Mouse (Mus musculus) left cerebral cortex, postnatal 25 days (tissue): ENCODE results near the gene Zfp131. TPM values are rescaled to one million over a fixed set of nuclear protein-coding genes. Genes with fewer than 3 reads are reported as not detected.
A peak's percentile ranks its signal among the peaks of the same experiment; 100 is the strongest.

ENCODE experiments used
- DNase-seq, 2 experiments: peaks; one replicate each; pipeline ENCODE4 v3.0.0; 2022; ENCODE audit warnings: low spot score in 2 of 2, mixed read lengths in 1 of 2
- intact Hi-C: fragments of 180-260 bp; cut with DNase I; formaldehyde crosslinking; loops from one replicate; pipeline ENCODE4 v1.15.1; 2025
- total RNA-seq, 2 experiments: library from RNA; stranded (reverse); gene quantifications; 2 replicates each; pipeline ENCODE4 v1.2.3; 2021

The Zfp131 gene
- total RNA-seq, 2 experiments from 2014 or later, result 44.2 to 48.2 TPM

DNA sequence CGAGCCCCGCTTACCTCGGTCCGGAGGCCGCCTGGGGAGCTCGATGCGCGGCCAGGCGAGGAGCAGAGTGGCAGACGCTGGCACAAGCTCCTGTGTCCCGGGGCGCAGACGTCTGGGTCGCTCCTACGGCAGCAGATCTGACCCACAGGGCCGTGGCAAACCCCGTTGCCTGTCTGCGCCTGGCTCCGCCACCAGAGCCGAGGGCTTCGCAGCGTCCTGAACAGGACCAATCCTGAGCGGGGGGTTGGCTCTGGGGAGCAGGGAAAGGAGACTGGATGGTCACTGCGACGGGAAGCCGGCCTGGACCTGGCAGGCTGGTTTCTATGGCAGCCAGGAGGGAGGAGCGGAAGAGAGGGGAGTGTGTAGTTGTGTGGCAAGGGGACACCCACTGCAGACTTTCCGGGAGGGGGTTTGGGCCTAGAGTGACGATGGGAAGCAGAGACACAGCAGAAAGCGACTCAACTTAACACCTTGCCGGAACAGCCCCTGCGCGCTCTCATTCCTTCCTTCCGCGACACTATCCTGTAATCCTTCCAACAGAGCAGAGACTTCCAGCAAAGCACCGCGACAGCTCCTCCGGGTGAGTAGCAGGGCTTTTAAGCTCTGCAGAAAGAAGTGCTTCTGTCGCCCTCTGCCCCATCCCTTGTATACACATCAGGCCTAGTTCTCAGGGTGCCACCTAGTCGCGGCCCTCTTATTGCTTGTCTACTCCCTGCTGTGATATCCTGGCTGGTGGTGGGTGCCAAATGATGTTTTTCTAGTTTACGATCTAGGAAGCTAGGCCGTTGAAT, 34.8 kb downstream of the Zfp131 start, which contains the start of gene Nim1k:
Nim1k (minus strand) TSS at position 202 of the 791 bp plus-strand sequence.
- intact Hi-C loops, result loop anchor here (2.0 kb wide), 1 partner anchor 35 kb away; the partner anchor contains the start of gene Zfp131
- DNase-seq, result peak; percentile 82 to 89

DNA sequence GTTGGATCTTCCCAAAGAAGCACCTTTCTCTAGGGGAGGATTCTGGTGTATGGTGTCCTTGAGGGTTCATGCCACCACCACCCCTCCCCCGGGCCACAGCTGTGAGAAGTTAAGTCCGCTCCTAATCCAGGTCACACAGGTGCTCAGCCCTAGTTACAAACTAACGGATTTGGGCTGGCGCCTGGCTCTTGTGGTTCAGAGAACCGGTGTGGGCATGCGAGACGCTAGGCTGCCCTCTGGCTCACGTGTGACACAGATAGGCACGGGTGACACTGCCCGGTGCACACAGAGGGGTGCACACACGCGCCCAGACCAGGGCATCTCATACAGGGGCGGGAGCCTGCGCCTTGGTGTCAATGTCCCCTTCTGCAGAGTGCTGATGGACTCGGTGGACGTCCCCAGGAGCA, 35.5 kb downstream of the Zfp131 start:
- peak; percentile 35 to 36 for DNase-seq
- intact Hi-C loops, result loop anchor here (2.0 kb wide), 1 partner anchor 36 kb away; the partner anchor contains the start of gene Zfp131

DNA sequence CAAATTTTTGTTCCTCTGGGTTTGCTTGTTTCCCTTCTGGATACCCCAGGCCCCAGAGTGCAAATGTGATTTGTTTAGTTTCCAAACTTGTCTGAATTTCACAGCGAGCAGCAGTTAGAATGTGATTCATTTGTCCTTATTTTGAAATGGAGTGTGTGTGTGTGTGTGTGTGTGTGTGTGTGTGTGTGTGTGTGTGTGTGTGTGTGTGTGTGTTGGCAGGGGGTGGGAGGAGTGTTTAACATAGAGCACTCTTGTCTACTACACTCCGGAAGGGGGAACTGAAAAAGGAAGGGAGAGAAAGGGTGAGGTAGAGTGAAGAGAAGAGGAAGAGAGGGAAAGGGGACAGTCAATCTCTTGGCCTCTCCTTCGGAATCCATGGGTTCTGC, 36.1 kb downstream of the Zfp131 start:
- intact Hi-C loops, result loop anchor here (2.0 kb wide), 1 partner anchor 36 kb away; the partner anchor contains the start of gene Zfp131

DNA sequence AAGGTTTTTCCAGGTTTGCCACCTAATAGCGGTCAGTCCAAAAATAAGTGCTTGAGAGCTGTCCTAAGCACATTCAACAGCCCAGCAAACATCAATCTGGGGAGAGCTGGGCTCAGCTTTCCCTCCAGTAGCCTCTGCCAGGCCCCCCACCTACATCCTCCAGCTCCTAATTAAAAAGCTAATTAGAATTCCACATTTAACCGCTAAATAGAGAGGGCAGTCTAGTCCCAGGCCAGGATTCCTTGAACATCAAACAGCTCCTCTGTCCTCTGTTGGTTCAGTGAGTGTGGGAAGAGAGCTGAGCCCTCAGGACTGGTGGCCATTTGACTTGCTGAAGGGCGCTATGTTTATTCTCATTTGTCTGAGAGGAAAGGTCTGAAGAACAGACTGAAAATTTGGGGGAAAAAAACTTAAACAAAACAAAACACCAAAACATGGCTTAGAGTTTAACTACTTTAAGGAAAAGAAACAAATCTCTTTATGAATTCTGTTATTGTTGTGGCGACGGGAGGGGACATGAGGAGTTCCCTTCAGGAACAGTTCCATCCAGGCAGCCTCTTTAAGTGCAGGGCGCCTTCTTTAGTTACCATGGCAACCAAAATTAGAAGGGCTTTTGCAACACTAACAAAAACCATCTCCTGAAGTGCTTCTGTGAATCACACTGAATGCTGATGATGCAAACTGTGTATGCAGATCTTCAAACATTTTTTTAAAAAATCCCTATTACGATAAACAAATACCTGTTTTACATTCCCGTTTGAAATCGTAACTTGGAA, 36.6 kb downstream of the Zfp131 start:
- intact Hi-C loops, result loop anchor here (2.0 kb wide), 1 partner anchor 37 kb away; the partner anchor contains the start of gene Zfp131
- peak; percentile 30 to 78 for DNase-seq

More for the DNA sequence above, 36.1 kb downstream of the Zfp131 start:
- peak in 1 of 2 experiments; percentile 64 for DNase-seq

GRCm38 (mm10) chr13:119746930-119747329, 43.8 kb downstream of the Zfp131 start:
- intact Hi-C loops, result no loop called here
- DNase-seq, result no peak

DNA sequence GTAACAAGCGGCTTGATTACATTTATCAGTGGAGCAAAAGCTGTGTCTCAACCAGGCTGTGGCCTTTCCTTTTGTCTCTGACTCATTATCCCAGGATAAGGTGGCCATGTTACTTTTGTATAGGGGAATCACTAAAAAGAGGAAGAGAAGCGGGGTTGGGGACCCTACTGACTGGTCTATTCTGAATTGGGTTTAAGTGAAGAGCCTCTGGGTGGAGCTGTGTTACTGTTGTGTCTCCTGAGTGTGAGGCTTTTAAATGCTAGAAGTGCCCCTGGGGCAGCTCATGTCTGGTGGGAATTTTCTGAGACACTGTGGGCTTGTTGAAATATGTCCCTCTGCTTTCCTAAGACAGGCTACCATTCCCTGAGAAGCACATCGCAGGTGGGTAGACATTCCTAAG, 47.2 kb downstream of the Zfp131 start:
- no peak for DNase-seq

GRCm38 (mm10) chr13:119742711-119743415, 47.8 kb downstream of the Zfp131 start:
- intact Hi-C loops, result loop anchor here (2.0 kb wide), 1 partner anchor 48 kb away; the partner anchor contains the start of gene Zfp131

More for the DNA sequence above, 47.2 kb downstream of the Zfp131 start:
- intact Hi-C loops, result loop anchor here (2.0 kb wide), 1 partner anchor 47 kb away; the partner anchor contains the start of gene Zfp131

DNA sequence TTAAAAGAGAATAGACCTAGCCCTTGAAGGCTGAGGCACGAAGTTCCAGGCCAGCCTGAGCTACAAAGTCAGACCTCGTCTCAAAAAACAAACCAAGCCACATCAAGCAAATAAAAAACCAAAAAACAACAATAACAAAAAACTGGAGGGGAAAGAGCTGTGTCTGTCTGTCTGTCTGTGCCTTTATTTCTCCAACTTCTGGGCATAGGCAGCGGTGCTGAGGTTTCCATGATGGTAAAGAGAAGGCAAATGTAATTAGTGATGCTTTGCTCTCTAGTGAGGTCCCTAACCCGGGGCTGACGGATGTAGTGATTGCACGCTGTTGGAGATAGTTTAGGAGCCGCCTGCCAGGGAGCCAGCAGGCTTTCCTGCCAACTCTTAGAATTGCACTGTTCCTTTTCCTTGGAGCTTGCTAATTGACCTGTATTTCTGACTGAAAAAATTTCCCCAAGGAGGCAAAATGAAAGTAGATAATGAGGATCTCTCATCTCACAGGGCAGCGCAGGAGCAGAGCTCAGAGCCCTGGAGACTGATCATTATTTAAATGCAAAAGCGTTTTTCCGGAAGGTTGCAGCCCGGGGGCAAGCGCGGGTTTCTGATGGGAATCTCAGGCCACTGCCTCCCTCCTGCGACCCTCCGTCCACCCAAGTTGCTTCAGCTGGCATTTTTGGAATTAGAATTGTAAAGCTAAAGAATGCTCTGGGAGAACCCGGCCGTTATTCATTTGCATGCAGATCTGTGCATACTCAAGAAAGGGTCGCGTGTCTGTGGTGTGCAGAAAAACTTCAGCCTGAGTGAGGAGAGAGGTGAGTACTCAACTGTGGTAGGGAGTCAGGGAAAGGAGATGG, 49.1 kb downstream of the Zfp131 start:
- intact Hi-C loops, result loop anchor here (2.0 kb wide), 1 partner anchor 49 kb away; the partner anchor contains the start of gene Zfp131
- peak in 1 of 2 experiments; percentile 31 for DNase-seq

More at GRCm38 (mm10) chr13:119742711-119743415, 47.8 kb downstream of the Zfp131 start:
- peak; percentile 43 to 51 for DNase-seq

- intact Hi-C loops, result no loop called here
- no peak for DNase-seq
Observed at GRCm38 (mm10) chr13:119731448-119731847, 59.2 kb downstream of the Zfp131 start.

DNA sequence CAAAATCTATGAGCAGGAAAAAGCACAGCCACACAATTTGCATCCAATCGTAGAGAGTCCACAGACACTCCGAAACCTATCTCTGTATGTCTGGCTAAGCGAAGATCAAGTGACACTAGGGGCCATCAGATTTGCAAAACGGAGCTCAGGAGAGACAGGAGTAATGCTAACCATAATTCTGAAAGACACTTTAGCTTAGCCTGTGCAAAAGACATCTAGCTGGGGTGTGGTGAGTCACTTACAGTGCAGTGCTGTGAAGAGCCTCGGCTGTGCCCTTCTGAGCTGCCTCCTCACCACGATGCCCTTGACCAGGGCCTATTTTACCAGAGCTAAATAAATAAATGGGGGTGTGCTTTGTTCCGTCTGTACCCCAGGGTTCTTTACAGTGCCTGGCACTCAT, 61.3 kb downstream of the Zfp131 start:
- DNase-seq, result no peak
- intact Hi-C loops, result loop anchor here (5.0 kb wide), 1 partner anchor 87 kb away; no protein-coding TSS in a partner anchor

- peak in 1 of 2 experiments; percentile 69 for DNase-seq
Observed at GRCm38 (mm10) chr13:119727608-119728387, 62.9 kb downstream of the Zfp131 start.

DNA sequence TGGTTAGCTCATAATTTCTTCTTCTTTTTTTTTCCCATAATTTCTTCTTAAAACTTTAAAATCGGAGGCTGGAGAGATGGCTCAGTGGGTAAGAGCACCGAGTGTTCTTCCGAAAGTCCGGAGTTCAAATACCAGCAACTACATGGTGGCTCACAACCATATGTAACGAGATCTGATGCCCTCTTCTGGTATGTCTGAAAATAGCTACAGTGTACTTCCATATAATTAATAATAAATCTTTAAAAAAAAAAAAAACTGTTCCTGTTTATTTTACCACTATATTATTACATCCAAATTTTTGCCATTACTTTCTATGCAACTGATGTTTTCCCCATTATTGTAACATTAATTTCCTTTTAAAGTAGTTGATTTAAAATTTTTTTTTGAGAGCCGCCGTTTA, 66.1 kb downstream of the Zfp131 start:
- no peak for DNase-seq
- intact Hi-C loops, result no loop called here

More at GRCm38 (mm10) chr13:119727608-119728387, 62.9 kb downstream of the Zfp131 start:
- intact Hi-C loops, result loop anchor here (5.0 kb wide), 1 partner anchor 85 kb away; no protein-coding TSS in a partner anchor

DNA sequence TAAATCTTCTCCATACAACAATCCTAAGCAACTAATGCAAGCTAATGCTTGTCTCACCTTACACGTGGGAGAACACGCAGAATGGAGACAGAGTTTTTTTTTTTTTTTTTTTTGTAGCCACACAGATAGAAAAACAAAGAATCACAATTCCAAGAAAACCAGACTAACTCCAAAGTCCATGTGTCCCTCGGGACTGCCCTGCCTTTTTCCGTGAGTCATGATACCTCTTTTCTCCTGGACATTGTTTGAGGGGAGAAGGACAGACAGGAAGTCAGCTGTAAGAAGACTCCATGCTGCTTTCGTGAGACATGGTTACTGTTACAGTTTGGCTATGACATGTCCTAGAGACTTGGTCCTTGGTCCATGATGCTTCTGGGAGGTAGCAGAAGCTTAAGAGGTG, 67.3 kb downstream of the Zfp131 start:
- DNase-seq, result no peak
- intact Hi-C loops, result no loop called here

DNA sequence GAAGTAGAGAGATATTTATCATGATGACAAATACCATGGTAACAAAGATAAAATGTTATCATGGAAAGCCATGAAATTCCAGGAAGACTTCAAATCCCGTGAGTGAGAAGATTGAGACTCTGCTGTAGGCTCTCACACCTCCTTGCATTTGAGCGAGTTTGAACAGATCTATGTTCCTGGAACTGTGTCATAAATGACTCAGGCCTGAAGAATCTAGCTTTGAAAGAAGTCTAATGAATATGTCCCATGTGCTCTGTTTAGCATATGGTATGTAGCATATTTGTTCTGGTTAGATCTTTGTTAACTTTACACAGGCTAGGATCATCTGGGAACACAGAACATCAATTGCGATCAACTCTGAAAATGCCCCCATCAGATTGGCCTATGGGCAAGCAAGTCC, 68.2 kb downstream of the Zfp131 start:
- intact Hi-C loops, result no loop called here
- no peak for DNase-seq

DNA sequence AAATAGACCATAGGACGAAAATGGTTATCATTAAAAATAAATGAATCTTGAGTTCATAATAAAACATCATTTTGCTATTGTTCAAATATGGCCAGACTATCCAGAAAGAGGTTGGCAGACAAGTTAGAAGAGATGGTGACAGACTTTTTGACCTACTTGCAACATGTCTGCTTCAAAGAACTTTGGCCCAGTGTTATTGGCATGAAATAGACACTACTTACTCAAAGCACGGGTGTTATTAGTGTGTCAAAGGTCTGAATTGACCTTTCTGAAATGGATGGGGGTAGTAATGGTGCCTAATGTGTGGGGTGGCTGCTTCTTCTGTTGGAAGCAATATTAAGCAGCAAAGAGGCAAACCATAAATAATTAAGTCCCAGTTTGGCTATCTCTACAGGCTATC, 74.6 kb downstream of the Zfp131 start:
- intact Hi-C loops, result no loop called here
- no peak for DNase-seq
